Mouse (Mus musculus) mouse embryonic stem cell (cell line): Measurements from ENCODE around the gene Wdr59.
"Not testable (repeated sequence)": the region's sequence is repeated elsewhere in the genome, so short reads cannot be mapped to it uniquely, and the experiment has no call there.

Source experiments
- in situ Hi-C, 2 experiments: fragments of 300-500 bp; cut with MboI; formaldehyde crosslinking; loops; 1 replicate in 1 of 2; 3 replicates in 1 of 2; pipeline ENCODE4 v1.14.3; 2019 to 2020; ENCODE audit warnings: low sequenced_read_pairs in 2 of 2, low pct_unique_long_range_greater_than_20kb in 1 of 2, mixed read lengths in 1 of 2; ENCODE audit not compliant: unreplicated experiment in 1 of 2

Gene Wdr59

GRCm38 (mm10) chr8:111509278-111509677 is 12.6 kb downstream of the Wdr59 start:
- in situ Hi-C loops = no loop called here

- in situ Hi-C loops = no loop called here
Measured at GRCm38 (mm10) chr8:111508566-111508965, 13.3 kb downstream of the Wdr59 start.

DNA sequence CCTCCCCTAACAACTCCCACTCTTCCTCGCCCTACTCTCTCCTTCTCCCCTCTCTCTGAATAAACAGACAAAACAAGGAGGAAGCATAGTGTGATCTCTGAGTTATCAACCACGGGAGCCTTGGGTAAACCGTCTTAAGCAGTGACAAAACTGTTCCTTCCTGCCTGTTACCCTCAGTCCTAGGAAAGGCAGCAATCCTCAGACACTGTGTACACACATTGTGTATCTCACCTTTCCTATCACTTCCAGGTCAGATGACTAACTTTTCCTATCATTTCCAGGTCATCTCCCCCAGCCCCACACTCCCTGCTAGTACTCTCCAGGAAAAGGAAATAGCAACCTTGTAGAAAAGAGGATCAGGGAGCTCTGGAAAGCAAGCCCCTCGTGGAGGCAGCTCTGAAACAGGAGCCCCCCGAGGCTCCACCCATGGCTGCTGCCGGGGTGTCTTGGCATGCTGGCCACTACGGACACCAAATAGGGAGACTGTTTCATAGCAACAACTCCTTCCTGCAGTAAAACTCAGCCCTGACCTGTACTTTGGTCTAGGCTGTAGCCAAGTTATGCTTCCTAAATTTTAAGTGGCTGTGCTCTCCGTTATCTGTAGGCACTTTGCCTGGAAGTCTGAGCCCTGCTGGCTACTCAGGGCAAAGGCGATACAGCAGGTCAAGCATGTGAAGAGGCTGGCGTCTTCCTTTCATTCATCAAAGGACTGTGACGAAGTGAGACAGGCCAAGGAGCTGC is 20.0 kb downstream of the Wdr59 start:
- in situ Hi-C loops = no loop called here

DNA sequence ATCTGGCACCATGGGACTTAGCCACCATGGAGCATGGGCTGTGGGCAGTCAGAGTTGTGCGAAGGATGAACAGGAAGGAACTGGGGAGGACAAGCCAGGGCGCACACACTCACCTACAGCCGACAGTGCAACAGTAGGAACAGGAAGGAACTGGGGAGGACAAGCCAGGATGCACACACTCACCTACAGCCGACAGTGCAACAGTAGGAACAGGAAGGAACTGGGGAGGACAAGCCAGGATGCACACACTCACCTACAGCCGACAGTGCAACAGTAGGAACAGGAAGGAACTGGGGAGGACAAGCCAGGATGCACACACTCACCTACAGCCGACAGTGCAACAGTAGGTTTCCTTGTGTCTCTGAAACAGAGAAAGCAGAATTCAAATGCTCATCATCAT is 23.6 kb downstream of the Wdr59 start:
- in situ Hi-C loops = not testable (repeated sequence)

GRCm38 (mm10) chr8:111496326-111496725 is 25.6 kb downstream of the Wdr59 start:
- in situ Hi-C loops = no loop called here

DNA sequence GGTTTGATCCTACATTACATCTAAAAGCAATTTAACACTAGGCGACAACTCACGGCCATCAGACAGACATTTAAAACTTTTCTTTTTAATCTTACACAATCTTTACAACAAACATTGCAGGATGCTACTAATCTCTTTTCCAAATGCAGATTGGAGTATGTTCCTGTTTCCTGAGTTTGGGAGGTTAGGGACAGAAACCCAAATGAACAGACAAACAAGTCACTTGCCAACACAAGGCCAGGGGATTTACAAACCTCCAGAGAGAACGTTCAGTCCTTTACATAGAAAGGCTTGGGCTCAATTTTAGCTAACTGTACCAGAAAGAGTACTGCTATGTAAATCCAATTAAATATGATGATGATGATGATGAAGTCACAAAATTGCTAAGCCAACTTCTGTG is 28.7 kb downstream of the Wdr59 start:
- in situ Hi-C loops = no loop called here

- in situ Hi-C loops = no loop called here
Measured at GRCm38 (mm10) chr8:111492508-111492907, 29.4 kb downstream of the Wdr59 start.

- in situ Hi-C loops = no loop called here
Measured at GRCm38 (mm10) chr8:111491191-111491590, 30.7 kb downstream of the Wdr59 start.

- in situ Hi-C loops = no loop called here
Measured at GRCm38 (mm10) chr8:111490034-111490591, 31.8 kb downstream of the Wdr59 start.

DNA sequence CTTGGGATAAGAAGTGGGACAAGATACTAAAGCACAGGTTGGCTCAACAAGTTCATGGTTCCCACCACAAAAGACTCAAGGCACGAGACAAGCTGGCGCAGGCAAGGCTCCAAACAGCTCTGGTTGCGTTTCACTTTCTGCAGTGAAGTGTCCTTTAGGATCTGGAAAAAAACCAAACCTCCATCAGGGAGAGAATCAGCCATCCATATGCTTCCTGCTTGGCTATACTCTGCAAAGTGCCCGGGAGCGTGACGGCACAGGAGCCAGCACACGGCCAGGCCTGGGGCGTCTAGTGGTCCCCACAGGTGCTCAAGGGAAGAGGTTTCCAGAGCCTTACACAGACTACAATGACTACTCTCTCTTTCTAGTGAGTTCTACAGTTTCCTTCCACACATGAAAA is 41.2 kb downstream of the Wdr59 start:
- in situ Hi-C loops = no loop called here

- in situ Hi-C loops = no loop called here
Measured at GRCm38 (mm10) chr8:111477761-111478465, 44.0 kb downstream of the Wdr59 start.

- in situ Hi-C loops = no loop called here
Measured at GRCm38 (mm10) chr8:111471526-111472081, 50.3 kb downstream of the Wdr59 start.

- in situ Hi-C loops = no loop called here
Measured at GRCm38 (mm10) chr8:111469013-111469412, 52.9 kb downstream of the Wdr59 start.

- in situ Hi-C loops = no loop called here
Measured at GRCm38 (mm10) chr8:111465341-111465740, 56.6 kb downstream of the Wdr59 start.

DNA sequence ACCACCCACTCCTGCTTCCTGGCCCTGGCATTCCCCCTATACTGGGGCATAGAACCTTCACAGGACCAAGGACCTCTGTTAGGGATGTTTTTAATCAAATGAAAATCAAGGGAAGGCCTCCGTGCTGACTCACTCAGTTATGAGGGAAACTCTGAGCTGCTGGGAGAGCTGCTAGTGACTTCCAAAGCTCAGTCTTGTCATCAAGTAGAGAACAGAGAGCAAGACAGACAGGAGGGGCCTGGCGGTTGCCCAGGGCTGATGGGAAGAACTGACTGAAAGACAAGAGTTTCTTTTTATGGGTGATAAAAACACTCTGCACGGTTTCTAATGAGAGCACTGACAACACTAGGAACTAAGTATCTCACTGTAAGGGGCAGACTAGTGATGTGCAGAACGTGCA is 57.4 kb downstream of the Wdr59 start:
- in situ Hi-C loops = no loop called here

DNA sequence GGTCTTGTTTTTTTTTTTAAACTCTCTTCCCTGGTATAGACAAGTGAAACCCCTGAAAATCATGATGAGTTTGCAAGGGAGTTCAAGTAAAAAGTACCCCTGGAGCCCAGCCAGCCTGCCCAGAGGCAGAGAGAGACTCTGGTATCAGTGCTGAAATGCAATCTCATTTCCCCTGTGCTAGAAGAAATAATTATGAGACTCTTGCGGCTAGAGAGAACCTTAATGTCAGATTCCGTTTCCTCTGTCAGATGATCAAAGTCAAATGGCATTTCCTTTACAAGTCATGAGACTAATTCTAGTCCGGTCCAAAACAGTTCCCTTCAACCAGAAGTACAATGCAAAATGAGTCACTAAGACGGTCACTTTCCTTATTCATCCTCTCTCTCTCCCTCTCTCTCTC is 72.2 kb downstream of the Wdr59 start:
- in situ Hi-C loops = no loop called here

GRCm38 (mm10) chr8:111445960-111446660 is 75.8 kb downstream of the Wdr59 start:
- in situ Hi-C loops = no loop called here

GRCm38 (mm10) chr8:111445558-111445957 is 76.3 kb downstream of the Wdr59 start:
- in situ Hi-C loops = no loop called here

DNA sequence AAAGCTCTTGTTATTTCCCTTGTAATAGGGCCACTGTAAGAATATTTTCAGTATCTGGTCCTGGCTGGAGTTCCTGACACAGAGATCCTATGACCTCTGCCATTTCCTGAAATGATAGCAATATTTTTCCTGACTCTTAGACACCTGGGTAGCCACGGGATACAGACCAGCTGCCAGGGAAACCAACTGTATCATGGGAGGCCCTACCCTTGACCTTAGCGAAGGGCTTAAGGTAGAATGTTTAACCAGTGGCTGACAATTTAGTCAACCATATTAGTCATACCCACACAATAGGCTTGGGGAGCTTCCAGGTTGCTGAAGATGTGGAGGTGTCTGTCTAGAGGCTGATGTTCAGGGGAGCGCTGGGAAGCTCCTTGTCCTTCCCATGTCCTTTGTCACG is 77.6 kb downstream of the Wdr59 start:
- in situ Hi-C loops = no loop called here
